Mouse (Mus musculus): ENCODE data around the gene Anks1. TPM values are rescaled to one million over a fixed set of nuclear protein-coding genes. Genes with fewer than 3 reads are reported as not detected.

Anks1 gene
- total RNA-seq, 2 experiments from 2014 or later, result 34.5 to 42.9 TPM

- no peak for DNase-seq (ENCODE audit: extremely low spot score in 1 of 2, low spot score in 1 of 2)
These were observed 171.1 kb downstream of the Anks1 start, which contains the start of gene Tcp11 for GRCm38 (mm10) chr17:28080045-28080816. TSS of gene Tcp11 (minus strand) at chr17:28080639.

DNA sequence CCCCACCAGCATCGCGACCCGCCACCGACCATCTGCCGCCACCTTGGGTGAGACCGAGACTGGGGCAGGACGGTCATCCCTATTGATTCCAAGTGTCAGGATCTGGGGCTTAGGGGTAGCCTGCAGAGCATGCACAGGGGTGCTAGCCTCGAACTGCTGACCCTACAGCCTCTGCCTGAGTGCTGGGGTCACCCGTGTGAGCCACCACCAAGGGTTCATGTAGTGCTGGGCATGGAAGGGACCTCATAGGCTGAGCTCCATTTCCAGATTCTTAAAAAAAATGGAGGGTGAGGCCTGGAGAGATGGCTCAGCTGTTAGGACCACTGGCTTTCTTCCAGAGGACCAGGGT lies 171.7 kb downstream of the Anks1 start:
- no peak for DNase-seq (ENCODE audit: extremely low spot score in 1 of 2, low spot score in 1 of 2)

- DNase-seq (ENCODE audit: extremely low spot score in 1 of 2, low spot score in 1 of 2), result peak in 1 of 2 experiments; percentile 57
These were observed 172.3 kb downstream of the Anks1 start for GRCm38 (mm10) chr17:28081385-28081784.

GRCm38 (mm10) chr17:28081856-28082255 lies 172.8 kb downstream of the Anks1 start:
- DNase-seq (ENCODE audit: extremely low spot score in 1 of 2, low spot score in 1 of 2), result no peak

GRCm38 (mm10) chr17:28082863-28083262 lies 173.8 kb downstream of the Anks1 start:
- no peak for DNase-seq (ENCODE audit: extremely low spot score in 1 of 2, low spot score in 1 of 2)

DNA sequence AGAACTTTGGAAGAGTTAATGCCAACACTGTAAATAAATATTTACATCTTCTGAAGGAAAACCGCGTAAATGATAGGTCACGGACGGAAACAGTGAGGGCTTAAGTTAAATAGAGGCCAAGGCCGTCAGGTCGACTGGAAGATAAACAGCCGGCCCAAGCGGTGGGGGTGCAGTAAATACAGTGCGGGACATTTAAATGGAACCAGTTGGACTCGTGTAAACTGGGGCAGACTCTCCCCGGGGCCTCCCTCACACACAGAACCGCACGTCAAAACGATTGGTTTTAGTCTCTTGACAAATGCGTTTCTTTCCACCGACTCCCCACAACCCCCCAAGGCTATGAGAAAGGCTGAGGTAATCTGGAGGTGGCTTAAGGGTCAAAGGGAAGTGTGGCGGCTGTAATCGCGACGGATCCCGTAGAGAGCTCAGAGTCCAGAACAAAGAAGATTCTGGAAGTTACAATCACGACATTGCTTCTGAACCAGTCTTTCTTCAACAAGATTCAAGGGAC lies 175.3 kb downstream of the Anks1 start:
- no peak for DNase-seq (ENCODE audit: extremely low spot score in 1 of 2, low spot score in 1 of 2)

- peak; percentile 83 to 97 for DNase-seq (ENCODE audit: extremely low spot score in 1 of 2, low spot score in 1 of 2)
These were observed 175.9 kb downstream of the Anks1 start for GRCm38 (mm10) chr17:28084964-28085363.

- DNase-seq (ENCODE audit: extremely low spot score in 1 of 2, low spot score in 1 of 2), result no peak
These were observed 178.3 kb downstream of the Anks1 start for GRCm38 (mm10) chr17:28087430-28087829.

DNA sequence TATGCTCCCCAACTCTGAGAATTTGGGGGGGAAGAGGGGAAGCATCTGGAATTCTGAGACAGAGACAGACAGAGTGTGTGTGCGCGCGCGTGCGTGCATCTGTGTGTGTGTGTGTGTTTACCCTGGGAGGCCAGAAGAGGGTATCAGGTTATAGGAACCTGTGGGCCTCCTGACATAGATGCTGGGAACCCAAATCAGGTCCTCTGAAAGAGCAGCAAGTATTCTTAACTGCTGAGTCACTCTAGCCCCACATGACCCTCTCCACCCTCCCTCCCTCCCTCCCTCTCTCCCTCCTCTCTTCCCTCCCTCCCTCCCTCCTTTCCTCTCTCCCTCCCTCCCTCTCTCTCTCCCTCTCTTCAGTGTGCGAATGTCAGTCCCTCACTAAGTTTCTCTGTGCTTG lies 179.6 kb downstream of the Anks1 start:
- no peak for DNase-seq (ENCODE audit: extremely low spot score in 1 of 2, low spot score in 1 of 2)

DNA sequence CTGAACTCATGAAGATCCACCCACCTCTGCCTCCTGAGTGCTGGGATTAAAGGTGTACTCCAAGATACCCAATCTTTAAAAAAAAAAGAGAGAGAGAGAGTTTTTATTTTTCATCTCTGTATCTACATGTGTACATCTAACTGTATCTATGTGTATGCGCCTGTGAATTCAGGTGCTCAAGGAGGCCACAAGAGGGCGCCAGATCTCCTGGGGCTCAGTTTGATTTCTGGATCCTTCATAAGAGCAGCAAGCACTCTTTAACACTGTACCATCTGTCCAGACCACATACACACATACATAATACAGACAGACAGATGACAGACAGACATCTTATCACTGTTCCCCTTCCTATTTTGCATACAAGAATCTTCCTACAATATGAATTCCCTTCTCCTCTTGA lies 183.2 kb downstream of the Anks1 start:
- no peak for DNase-seq (ENCODE audit: extremely low spot score in 1 of 2, low spot score in 1 of 2)

- DNase-seq (ENCODE audit: extremely low spot score in 1 of 2, low spot score in 1 of 2), result no peak
These were observed 184.7 kb downstream of the Anks1 start for GRCm38 (mm10) chr17:28093837-28094236.

DNA sequence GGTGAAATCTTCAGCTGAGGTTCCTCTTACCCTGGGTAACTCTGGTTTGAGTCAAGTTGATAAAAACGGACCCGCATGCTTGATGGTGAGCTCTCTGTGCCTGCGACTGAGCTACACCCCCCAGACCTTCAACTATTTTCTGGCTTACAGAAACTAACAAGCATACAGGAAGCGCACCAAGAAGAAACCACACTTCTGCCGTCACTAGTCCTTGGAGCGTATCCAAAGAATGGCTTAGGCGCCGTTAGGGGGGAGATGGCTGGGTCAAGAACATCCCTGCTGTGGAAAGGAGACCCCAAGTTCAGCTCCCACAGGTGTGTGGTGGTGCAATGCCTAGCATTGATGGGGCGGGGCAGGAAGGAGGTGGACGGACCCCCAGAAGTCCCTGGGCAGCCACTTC lies 187.3 kb downstream of the Anks1 start:
- no peak for DNase-seq (ENCODE audit: extremely low spot score in 1 of 2, low spot score in 1 of 2)

DNA sequence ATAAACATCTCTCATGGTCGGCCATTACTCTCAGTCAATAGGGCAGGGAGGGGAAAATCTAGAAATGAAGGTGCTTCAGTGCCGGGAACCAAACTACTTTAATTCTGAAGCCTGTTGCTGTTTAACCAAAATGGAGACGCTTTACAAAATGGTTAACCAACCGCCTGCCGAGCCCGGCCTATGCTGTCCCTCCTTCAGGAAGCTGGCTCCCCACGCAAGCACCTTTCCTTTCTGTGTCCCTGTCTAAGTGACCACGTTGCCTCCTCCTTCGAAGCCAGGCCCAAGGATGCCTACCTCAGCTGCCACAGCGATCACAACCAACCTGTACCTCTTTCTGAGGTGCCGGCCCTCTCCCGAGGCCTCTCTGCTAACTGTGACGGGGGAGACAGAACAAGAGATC lies 188.2 kb downstream of the Anks1 start:
- DNase-seq (ENCODE audit: extremely low spot score in 1 of 2, low spot score in 1 of 2), result no peak

- no peak for DNase-seq (ENCODE audit: extremely low spot score in 1 of 2, low spot score in 1 of 2)
These were observed 190.0 kb downstream of the Anks1 start for GRCm38 (mm10) chr17:28099086-28099485.

DNA sequence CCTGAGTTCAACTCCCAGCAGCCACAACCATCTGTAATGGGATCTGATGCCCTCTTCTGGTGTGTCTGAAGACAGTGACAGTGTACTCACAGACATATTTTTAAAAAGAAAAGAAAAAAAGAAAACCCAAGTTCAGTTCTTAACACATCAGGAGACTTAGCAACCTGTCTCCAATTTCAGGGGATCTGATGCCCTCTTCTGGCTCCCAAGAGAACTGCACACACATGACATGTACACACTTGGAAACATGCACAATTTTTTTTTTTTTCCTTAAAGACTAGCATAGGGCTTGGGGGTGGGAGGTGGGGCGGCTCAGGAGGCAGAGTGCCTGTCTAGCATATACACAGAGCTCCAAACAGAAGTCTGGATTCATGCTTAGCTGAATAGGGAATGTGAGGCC lies 191.6 kb downstream of the Anks1 start:
- no peak for DNase-seq (ENCODE audit: extremely low spot score in 1 of 2, low spot score in 1 of 2)

DNA sequence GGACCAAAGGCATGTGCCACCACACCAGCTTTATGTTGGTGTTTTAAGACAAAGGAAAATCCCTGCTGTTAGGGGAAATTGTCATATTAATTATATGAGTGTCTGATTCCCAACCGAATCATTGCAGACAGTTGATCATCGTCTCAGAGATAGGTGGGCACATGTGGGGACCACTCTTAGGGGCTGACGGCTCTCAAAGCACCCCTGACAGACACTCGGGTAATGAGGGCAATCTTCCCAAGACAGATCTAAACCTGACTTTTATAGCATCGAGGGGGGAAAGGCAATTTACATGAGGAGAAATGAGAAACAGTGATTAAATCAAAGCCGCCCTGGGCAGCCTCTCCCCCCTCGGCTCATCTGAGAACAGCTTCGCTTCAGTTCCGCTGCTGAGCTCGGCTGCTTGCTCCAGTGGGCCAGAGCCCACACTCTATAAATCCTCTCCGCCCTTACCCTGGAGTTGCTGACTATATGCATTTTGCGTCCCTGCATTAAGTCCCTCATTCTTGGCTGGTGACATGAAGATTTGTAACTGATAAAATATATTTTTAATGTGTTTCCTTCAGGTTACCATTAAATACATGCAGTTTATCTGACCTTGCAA lies 192.3 kb downstream of the Anks1 start:
- no peak for DNase-seq (ENCODE audit: extremely low spot score in 1 of 2, low spot score in 1 of 2)

DNA sequence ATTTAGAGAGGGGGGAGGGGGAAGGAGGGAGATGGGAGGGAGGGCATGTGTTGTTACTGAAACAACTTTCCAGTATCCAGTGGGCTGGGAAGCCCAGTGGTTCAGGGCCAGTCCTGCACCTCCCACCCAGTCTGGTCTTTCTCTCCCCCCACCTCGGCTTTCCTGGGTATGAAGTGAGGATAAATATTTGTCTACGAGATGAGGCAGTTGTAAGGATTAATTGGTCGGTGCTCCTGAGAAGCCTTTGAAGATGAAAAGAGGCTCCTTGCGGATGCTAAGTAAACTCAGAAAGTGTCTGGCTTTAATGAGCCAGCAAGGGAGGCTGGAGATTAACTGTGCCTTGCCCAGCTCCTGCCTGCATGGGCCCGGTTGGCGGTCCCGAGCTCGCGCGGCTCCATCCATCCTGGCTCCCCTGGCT lies 192.8 kb downstream of the Anks1 start:
- DNase-seq (ENCODE audit: extremely low spot score in 1 of 2, low spot score in 1 of 2), result no peak

- DNase-seq (ENCODE audit: extremely low spot score in 1 of 2, low spot score in 1 of 2), result no peak
These were observed 195.3 kb downstream of the Anks1 start for GRCm38 (mm10) chr17:28104416-28104815.

- no peak for DNase-seq (ENCODE audit: extremely low spot score in 1 of 2, low spot score in 1 of 2)
These were observed 197.2 kb downstream of the Anks1 start for GRCm38 (mm10) chr17:28106352-28106751.

GRCm38 (mm10) chr17:28107275-28107674 lies 198.2 kb downstream of the Anks1 start:
- DNase-seq (ENCODE audit: extremely low spot score in 1 of 2, low spot score in 1 of 2), result no peak

DNA sequence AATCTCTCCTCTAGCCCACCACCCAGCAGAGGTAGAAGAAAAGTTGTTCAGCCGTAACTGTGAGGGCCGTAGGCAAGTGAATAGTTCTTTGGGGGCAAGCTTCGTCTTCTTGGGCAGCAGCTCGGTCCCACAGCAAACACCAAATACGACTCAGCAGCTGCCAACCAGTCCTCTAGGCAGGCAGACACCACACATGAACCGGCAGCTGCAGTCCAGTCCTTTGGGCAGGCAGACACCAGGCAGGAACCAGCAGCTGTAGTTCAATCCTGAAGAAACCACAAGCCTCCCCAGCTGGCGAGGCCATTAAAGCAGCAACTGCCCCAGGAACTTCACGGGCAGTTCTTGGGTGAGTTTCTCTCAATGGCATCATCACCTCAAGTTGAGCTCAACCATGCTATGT lies 203.2 kb downstream of the Anks1 start:
- no peak for DNase-seq (ENCODE audit: extremely low spot score in 1 of 2, low spot score in 1 of 2)

All from layer of hippocampus, postnatal 25 days (tissue).